Comparison of ENCODE assay signal across 11 mouse cellular contexts in genomic region chr4:115821431-115821830, GRCm38 (mm10). TPM values are rescaled to one million over a fixed set of nuclear protein-coding genes. Genes with fewer than 3 reads are reported as not detected.
"Had no signal": no experiment of that assay in that cellular context is flagged by ENCODE, and none has a peak within 500 bp of the region (broad histone marks: within the 10 kb centered on the region; RNA-seq: fewer than 3 reads in every experiment).

No protein-coding gene starts in this region.

- H3K9me3 ChIP-seq: limb, embryonic 15.5 days; liver, embryonic 12.5 days; midbrain, embryonic 13.5 days; neural tube, embryonic 12.5 days had no signal

- DNase-seq: thymus, postnatal 14 days had no signal

- ATAC-seq: liver, embryonic 12.5 days; midbrain, embryonic 13.5 days had no signal

- H3K4me3 ChIP-seq: left cerebral cortex, adult 2 months; limb, embryonic 15.5 days; liver, embryonic 12.5 days; midbrain, embryonic 13.5 days; neural tube, embryonic 12.5 days had no signal

- H3K4me2 ChIP-seq: limb, embryonic 15.5 days; liver, embryonic 12.5 days; lung, embryonic 14.5 days; midbrain, embryonic 13.5 days; neural tube, embryonic 12.5 days had no signal

- H3K27me3 ChIP-seq: limb, embryonic 15.5 days; liver, embryonic 12.5 days; midbrain, embryonic 13.5 days; neural tube, embryonic 12.5 days had no signal

- H3K27ac ChIP-seq: left cerebral cortex, adult 2 months; limb, embryonic 15.5 days; liver, embryonic 12.5 days; macrophage; midbrain, embryonic 13.5 days; neural tube, embryonic 12.5 days; stomach, postnatal 0 days had no signal

- H3K4me1 ChIP-seq: limb, embryonic 15.5 days; midbrain, embryonic 13.5 days; neural tube, embryonic 12.5 days had no signal

- H3K9ac ChIP-seq: limb, embryonic 15.5 days; liver, embryonic 12.5 days; lung, embryonic 14.5 days; midbrain, embryonic 13.5 days; neural tube, embryonic 12.5 days had no signal

- H3K36me3 ChIP-seq: neural tube, embryonic 12.5 days had no signal

RNA-seq across cellular contexts. Expression of gene Tex38, which starts 40.6 kb away (rescaled TPM):
- total RNA-seq: left cerebral cortex, postnatal 25 days had no signal
- polyA plus RNA-seq: liver, embryonic 12.5 days; liver, embryonic 16.5 days; lung, embryonic 14.5 days; macrophage had no signal
